Mouse (Mus musculus): ENCODE results near the gene Pbld2.
A peak's percentile ranks its signal among the peaks of the same experiment; 100 is the strongest.

Gene Pbld2

DNA sequence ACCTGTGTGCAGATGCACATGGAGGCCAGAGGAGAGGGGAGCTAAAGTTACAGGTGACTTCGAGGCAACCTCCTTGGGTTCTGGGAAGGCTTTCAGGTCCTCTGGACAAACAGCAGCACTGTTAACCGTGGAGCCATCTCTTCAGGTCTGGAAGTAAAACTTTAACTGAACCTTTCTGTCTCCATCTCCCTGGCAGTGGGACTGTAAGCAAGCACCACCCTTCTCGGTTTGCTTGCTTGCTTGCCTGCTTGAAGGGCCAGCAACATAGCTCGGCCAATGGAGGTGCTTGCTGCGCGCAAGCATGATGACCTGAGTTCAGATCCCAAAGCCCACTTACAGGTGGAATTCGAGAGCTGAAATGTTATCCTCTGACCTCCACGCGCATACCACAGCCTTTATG is 40.4 kb downstream of the Pbld2 start:
- DNase-seq, result peak; percentile 45 to 69

DNA sequence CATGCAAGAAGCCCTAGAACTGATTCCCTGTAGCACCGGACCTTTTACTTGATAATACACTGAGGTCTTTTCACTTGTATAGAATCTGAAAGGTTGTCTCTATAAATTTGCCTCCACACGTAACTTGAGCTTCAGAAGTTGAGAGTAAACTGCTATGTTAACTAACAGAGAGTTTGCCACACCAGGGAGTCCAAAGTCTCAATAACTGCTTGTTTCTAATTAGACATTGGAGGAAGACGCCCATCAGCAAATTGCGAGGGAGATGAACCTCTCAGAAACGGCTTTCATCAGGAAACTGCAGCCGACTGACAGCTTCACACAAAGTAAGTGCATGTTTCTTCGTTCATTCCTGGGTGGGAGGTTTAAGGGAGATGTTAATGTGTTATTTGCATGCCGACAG is 41.4 kb downstream of the Pbld2 start:
- DNase-seq, result peak in 1 of 2 experiments; percentile 18

GRCm38 (mm10) chr10:63065988-63066387 is 41.9 kb downstream of the Pbld2 start:
- DNase-seq, result peak; percentile 89

- no peak for DNase-seq
Observed at GRCm38 (mm10) chr10:63086304-63086703, 62.2 kb downstream of the Pbld2 start.

GRCm38 (mm10) chr10:63089103-63089757 is 65.1 kb downstream of the Pbld2 start:
- no peak for DNase-seq

GRCm38 (mm10) chr10:63089758-63090571 is 65.8 kb downstream of the Pbld2 start:
- DNase-seq, result no peak

DNA sequence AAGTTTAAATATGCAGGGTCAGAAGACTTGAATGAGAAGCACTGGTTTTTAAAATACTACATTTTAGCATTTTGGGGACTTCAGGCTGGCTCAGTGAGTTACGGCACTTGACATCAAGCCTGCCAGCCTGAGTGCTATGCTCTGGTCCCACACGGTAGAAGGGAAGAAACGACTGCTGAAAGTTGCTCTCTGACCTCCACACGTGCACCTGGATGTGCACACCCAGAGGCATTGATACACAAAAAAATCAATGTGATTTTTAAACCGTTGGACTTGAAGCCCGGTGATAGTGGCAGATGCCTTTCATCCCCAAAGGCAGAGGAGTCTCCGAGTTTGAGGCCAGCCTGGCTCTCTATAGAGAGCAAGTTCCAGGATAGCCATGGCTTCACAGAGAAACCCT is 67.8 kb downstream of the Pbld2 start:
- no peak for DNase-seq

- no peak for DNase-seq
Observed at GRCm38 (mm10) chr10:63092616-63093550, 68.8 kb downstream of the Pbld2 start.

GRCm38 (mm10) chr10:63096757-63097156 is 72.6 kb downstream of the Pbld2 start:
- no peak for DNase-seq

DNA sequence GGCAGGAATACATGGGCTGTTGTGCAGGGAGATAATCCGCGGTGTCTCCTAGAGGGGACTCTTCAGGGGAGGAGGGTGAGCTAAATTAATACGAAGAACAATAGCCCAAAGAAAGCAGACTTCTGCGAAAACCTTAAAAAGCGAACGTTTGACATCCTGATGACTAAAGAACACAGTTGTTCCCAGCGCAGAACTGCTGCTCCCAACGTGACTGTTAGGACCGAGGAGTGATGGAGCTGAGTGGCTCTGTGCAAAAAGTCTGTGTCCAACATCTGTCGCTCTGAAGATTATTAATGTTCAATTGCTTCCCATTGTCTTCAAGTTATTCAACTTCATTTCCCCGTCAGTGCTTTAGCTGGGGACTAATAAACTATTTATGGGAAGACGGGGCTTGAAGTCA is 74.1 kb downstream of the Pbld2 start:
- no peak for DNase-seq

GRCm38 (mm10) chr10:63099521-63099920 is 75.4 kb downstream of the Pbld2 start, which contains the start of gene Atoh7:
Atoh7 (plus strand) TSS chr10:63099651.
- DNase-seq, result no peak

- peak; percentile 17 to 54 for DNase-seq
Observed at GRCm38 (mm10) chr10:63099941-63100562, 75.9 kb downstream of the Pbld2 start.

DNA sequence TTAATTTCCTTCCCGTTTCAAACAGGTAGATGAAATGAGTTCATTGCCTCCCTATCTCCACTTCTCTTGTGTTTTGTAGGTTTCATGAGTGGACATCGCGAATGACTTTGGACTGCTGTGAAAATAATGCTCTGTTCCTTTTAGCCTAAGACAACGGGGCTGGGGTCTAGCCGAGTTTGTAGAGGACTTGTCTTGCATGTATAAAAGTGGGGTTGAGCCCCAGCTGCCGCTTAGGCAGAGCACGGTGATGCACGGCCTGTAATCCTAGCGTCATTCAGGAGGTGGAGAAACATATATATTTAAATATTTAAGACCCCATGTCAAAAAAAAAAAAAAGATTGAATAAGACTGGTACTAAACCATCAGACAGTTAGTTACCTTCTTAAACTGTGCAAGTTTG is 76.5 kb downstream of the Pbld2 start:
- no peak for DNase-seq

All from kidney, postnatal 25 days (tissue).